ENCODE assay signal across 23 mouse cellular contexts in the genomic region with DNA sequence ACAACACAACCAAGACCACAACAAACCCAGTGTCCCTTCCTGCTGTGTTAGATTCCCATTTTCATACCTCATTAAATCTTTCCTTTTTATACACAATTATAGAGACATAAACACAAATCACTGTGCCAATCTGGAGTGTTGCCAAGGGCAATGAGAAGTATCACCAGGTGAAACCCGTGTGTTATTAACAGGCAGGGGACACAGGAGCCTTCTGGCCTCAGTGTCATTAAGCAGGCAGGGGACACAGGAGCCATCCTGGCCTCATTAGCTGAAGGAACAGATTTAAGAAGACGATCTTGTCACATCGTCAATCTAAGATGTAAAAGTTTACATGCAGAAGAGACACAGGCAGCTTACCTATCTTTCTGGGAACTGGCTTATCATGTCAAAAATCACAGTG. TPM values are rescaled to one million over a fixed set of nuclear protein-coding genes. Genes with fewer than 3 reads are reported as not detected.
DNase-seq lines count a peak whose midpoint lies in the region; ATAC-seq and TF ChIP-seq lines count a peak whose summit lies in the region.
"Had no signal": no experiment of that assay in that cellular context is flagged by ENCODE, and none has a peak within 500 bp of the region (broad histone marks: within the 10 kb centered on the region; RNA-seq: fewer than 3 reads in every experiment).

No protein-coding gene starts in this region.

- no peak overlapping the region for H3K9ac ChIP-seq in hindbrain, postnatal 0 days (replicated peaks; ENCODE audit: low read length)
- H3K9ac ChIP-seq in hindbrain, embryonic 16.5 days (ENCODE audit: low read depth, low read length): no peak overlapping the region
- H3K9ac ChIP-seq in midbrain, postnatal 0 days (replicated peaks; ENCODE audit: low read length, poor library complexity, severe bottlenecking): no peak overlapping the region
- H3K9ac ChIP-seq in midbrain, embryonic 15.5 days: no peak overlapping the region
- no peak overlapping the region for H3K9ac ChIP-seq in embryonic facial prominence, embryonic 15.5 days
- H3K9ac ChIP-seq: embryonic facial prominence, embryonic 12.5 days; forebrain, embryonic 13.5 days; forebrain, embryonic 15.5 days; forebrain, postnatal 0 days had no signal

- no peak overlapping the region for H3K4me3 ChIP-seq in hindbrain, postnatal 0 days (ENCODE audit: low read length)
- H3K4me3 ChIP-seq in hindbrain, embryonic 16.5 days (ENCODE audit: low read length): no peak overlapping the region
- H3K4me3 ChIP-seq in midbrain, postnatal 0 days (ENCODE audit: low read depth, low read length): no peak overlapping the region
- no peak overlapping the region for H3K4me3 ChIP-seq in midbrain, embryonic 15.5 days
- no peak overlapping the region for H3K4me3 ChIP-seq in embryonic facial prominence, embryonic 15.5 days (replicated peaks)
- H3K4me3 ChIP-seq: embryonic facial prominence, embryonic 12.5 days; forebrain, embryonic 13.5 days; forebrain, embryonic 15.5 days had no signal

- no peak overlapping the region for H3K4me2 ChIP-seq in hindbrain, postnatal 0 days (ENCODE audit: low read depth, low read length)
- H3K4me2 ChIP-seq in hindbrain, embryonic 16.5 days (ENCODE audit: low read length): no peak overlapping the region
- no peak overlapping the region for H3K4me2 ChIP-seq in midbrain, postnatal 0 days (ENCODE audit: low read depth, low read length, poor library complexity, severe bottlenecking)
- no peak overlapping the region for H3K4me2 ChIP-seq in midbrain, embryonic 15.5 days
- H3K4me2 ChIP-seq in embryonic facial prominence, embryonic 15.5 days (replicated peaks): no peak overlapping the region
- H3K4me2 ChIP-seq: embryonic facial prominence, embryonic 12.5 days; forebrain, embryonic 13.5 days; forebrain, embryonic 15.5 days had no signal

- DNase-seq in cerebellum, postnatal 14 days: peak; percentile 4 to 18
- no peak for DNase-seq in cerebellum, adult 18-20 months
- DNase-seq in hindbrain, postnatal 0 days (ENCODE audit: low spot score): peak; percentile 10
- DNase-seq in midbrain, postnatal 0 days (ENCODE audit: low spot score): peak; percentile 12
- DNase-seq in layer of hippocampus, postnatal 25 days (ENCODE audit: extremely low spot score in 1 of 2, low spot score in 1 of 2): no peak
- DNase-seq: adrenal gland, adult 2 months; adrenal gland, postnatal 10 days; adrenal gland, postnatal 25 days; cerebellum, adult 11 months; cerebellum, adult 8-10 months; cerebellum, adult 9-11 months; cerebellum, postnatal 36 days; embryo, embryonic 11 days; forebrain, postnatal 0 days had no signal

- 68% methylated on average over 3 of the region's 3 CpGs for WGBS in hindbrain, postnatal 0 days
- WGBS in hindbrain, embryonic 16.5 days: 72% methylated on average over 3 of the region's 3 CpGs
- WGBS in midbrain, postnatal 0 days: 74% methylated on average over 3 of the region's 3 CpGs
- 82% methylated on average over 3 of the region's 3 CpGs for WGBS in midbrain, embryonic 15.5 days
- WGBS in embryonic facial prominence, embryonic 15.5 days: 67% methylated on average over 3 of the region's 3 CpGs

- no peak for TF ChIP-seq CTCF in hindbrain, postnatal 0 days (IDR thresholded peaks at IDR 0.05; ENCODE audit: low read depth)
- TF ChIP-seq CTCF in midbrain, postnatal 0 days (IDR thresholded peaks at IDR 0.05): no peak

- no peaks in the 10 kb centered on the region for H3K9me3 ChIP-seq in hindbrain, postnatal 0 days (ENCODE audit: low read length)
- H3K9me3 ChIP-seq in hindbrain, embryonic 16.5 days (ENCODE audit: control insufficient read depth, low read length): no peaks in the 10 kb centered on the region
- H3K9me3 ChIP-seq in midbrain, postnatal 0 days (ENCODE audit: low read length): no peaks in the 10 kb centered on the region
- no peaks in the 10 kb centered on the region for H3K9me3 ChIP-seq in midbrain, embryonic 15.5 days
- H3K9me3 ChIP-seq in embryonic facial prominence, embryonic 15.5 days (replicated peaks): no peaks in the 10 kb centered on the region
- H3K9me3 ChIP-seq: embryonic facial prominence, embryonic 12.5 days; forebrain, embryonic 13.5 days; forebrain, embryonic 15.5 days had no signal

- no peak for ATAC-seq in hindbrain, postnatal 0 days
- no peak for ATAC-seq in hindbrain, embryonic 16.5 days
- no peak for ATAC-seq in midbrain, postnatal 0 days (ENCODE audit: low FRiP score)
- ATAC-seq in midbrain, embryonic 15.5 days (replicated peaks): no peak
- 0 out of 2 replicates have a peak, but pooled peaks have one; percentile 55 for ATAC-seq in embryonic facial prominence, embryonic 15.5 days (ENCODE audit: insufficient number of reproducible peaks, low FRiP score, low TSS enrichment, low read depth)
- ATAC-seq: forebrain, embryonic 13.5 days; forebrain, embryonic 15.5 days; forebrain, postnatal 0 days had no signal

- no peaks in the 10 kb centered on the region for H3K36me3 ChIP-seq in hindbrain, postnatal 0 days (ENCODE audit: insufficient read depth, low read length)
- H3K36me3 ChIP-seq in hindbrain, embryonic 16.5 days (ENCODE audit: control insufficient read depth, insufficient read depth, low read length): no peaks in the 10 kb centered on the region
- no peaks in the 10 kb centered on the region for H3K36me3 ChIP-seq in midbrain, postnatal 0 days (ENCODE audit: insufficient read depth, low read length)
- H3K36me3 ChIP-seq in midbrain, embryonic 15.5 days (replicated peaks): no peaks in the 10 kb centered on the region
- H3K36me3 ChIP-seq in embryonic facial prominence, embryonic 15.5 days: no peaks in the 10 kb centered on the region
- H3K36me3 ChIP-seq: embryonic facial prominence, embryonic 12.5 days; forebrain, embryonic 15.5 days had no signal

- H3K27me3 ChIP-seq in hindbrain, postnatal 0 days (ENCODE audit: insufficient read depth, low read length): no peaks in the 10 kb centered on the region
- no peaks in the 10 kb centered on the region for H3K27me3 ChIP-seq in hindbrain, embryonic 16.5 days (replicated peaks; ENCODE audit: control insufficient read depth, insufficient read depth, low read length)
- no peaks in the 10 kb centered on the region for H3K27me3 ChIP-seq in midbrain, postnatal 0 days (ENCODE audit: insufficient read depth, low read length)
- H3K27me3 ChIP-seq in midbrain, embryonic 15.5 days (replicated peaks): no peaks in the 10 kb centered on the region
- H3K27me3 ChIP-seq in embryonic facial prominence, embryonic 15.5 days: no peaks in the 10 kb centered on the region
- H3K27me3 ChIP-seq: embryonic facial prominence, embryonic 12.5 days; forebrain, embryonic 13.5 days; forebrain, embryonic 15.5 days had no signal

- H3K27ac ChIP-seq in hindbrain, postnatal 0 days: no peak overlapping the region
- no peak overlapping the region for H3K27ac ChIP-seq in hindbrain, embryonic 16.5 days (ENCODE audit: low read depth, low read length)
- no peak overlapping the region for H3K27ac ChIP-seq in midbrain, postnatal 0 days (ENCODE audit: low read depth, low read length)
- no peak overlapping the region for H3K27ac ChIP-seq in midbrain, embryonic 15.5 days
- H3K27ac ChIP-seq in embryonic facial prominence, embryonic 15.5 days (replicated peaks): no peak overlapping the region
- H3K27ac ChIP-seq: embryonic facial prominence, embryonic 12.5 days; forebrain, embryonic 13.5 days; forebrain, embryonic 15.5 days had no signal

- no peaks in the 10 kb centered on the region for H3K4me1 ChIP-seq in hindbrain, postnatal 0 days (ENCODE audit: insufficient read depth, low read length)
- H3K4me1 ChIP-seq in hindbrain, embryonic 16.5 days (ENCODE audit: control insufficient read depth, insufficient read depth, low read depth, low read length): no peaks in the 10 kb centered on the region
- no peaks in the 10 kb centered on the region for H3K4me1 ChIP-seq in midbrain, postnatal 0 days (ENCODE audit: insufficient read depth, low read length)
- H3K4me1 ChIP-seq in midbrain, embryonic 15.5 days: no peaks in the 10 kb centered on the region
- peaks cover 3% of the 10 kb centered on the region; the same call in 1 of the 2 replicates for H3K4me1 ChIP-seq in embryonic facial prominence, embryonic 15.5 days
- H3K4me1 ChIP-seq: embryonic facial prominence, embryonic 12.5 days; forebrain, embryonic 13.5 days; forebrain, embryonic 15.5 days had no signal

RNA-seq across cellular contexts. Expression of a gene that starts 33.1 kb away (rescaled TPM):
- 0.72 and 1.9 TPM in 2 replicates for total RNA-seq in hindbrain, postnatal 0 days (2014; rRNA removed)
- polyA plus RNA-seq in hindbrain, postnatal 0 days (2015; fragmentation: Nextera tagmentation; extraction: Ambion mirVana): 0.13 and 0.24 TPM in 2 replicates
- 0.09 and 0.20 TPM in 2 replicates for polyA plus RNA-seq in hindbrain, embryonic 16.5 days (2015; fragmentation: Nextera tagmentation; extraction: Ambion mirVana)
- total RNA-seq in midbrain, postnatal 0 days (2014; rRNA removed): 1.3 and 1.5 TPM in 2 replicates
- 0.33 and 0.52 TPM in 2 replicates for polyA plus RNA-seq in midbrain, postnatal 0 days (2015; fragmentation: Nextera tagmentation; extraction: Ambion mirVana)
- 0.13 and 0.18 TPM in 2 replicates for polyA plus RNA-seq in midbrain, embryonic 15.5 days (2015; fragmentation: Nextera tagmentation; extraction: Ambion mirVana)
- 0.37 and 0.42 TPM in 2 replicates for polyA plus RNA-seq in embryonic facial prominence, embryonic 15.5 days (2015; fragmentation: Nextera tagmentation; extraction: Ambion mirVana)
- 1 to 10 TPM; 3.9 to 4.3 TPM for total RNA-seq in layer of hippocampus, postnatal 25 days (2021)
- total RNA-seq: adrenal gland, adult 2 months; adrenal gland, postnatal 25 days; common myeloid progenitor, adult 5-6 weeks; MEL had no signal
- polyA plus RNA-seq: adrenal gland, adult 2 months; C2C12; forebrain, embryonic 13.5 days had no signal

Comparison
In these comparisons a context has a peak if more than half of its experiments do, and no peak if none do; other contexts are left out.
1. DNase-seq: peak in cerebellum, postnatal 14 days (2 of 2), hindbrain, postnatal 0 days (single experiment) and midbrain, postnatal 0 days (single experiment); none in cerebellum, adult 18-20 months (0 of 2) and layer of hippocampus, postnatal 25 days (0 of 2).